Mouse (Mus musculus) NIH3T3 (cell line): Measurements from ENCODE around the gene Abr.

Source experiments
- DNase-seq: peaks from one replicate; pipeline ENCODE4 v3.0.0-alpha.2; 2012; ENCODE audit warnings: low read depth

The Abr gene

GRCm38 (mm10) chr11:76622152-76622565 lies at the start of gene Abr:
TSS of gene Abr (minus strand) at chr11:76622314.
- DNase-seq, result no peak

GRCm38 (mm10) chr11:76667807-76668206 lies 45.7 kb upstream of the Abr start:
- no peak for DNase-seq

DNA sequence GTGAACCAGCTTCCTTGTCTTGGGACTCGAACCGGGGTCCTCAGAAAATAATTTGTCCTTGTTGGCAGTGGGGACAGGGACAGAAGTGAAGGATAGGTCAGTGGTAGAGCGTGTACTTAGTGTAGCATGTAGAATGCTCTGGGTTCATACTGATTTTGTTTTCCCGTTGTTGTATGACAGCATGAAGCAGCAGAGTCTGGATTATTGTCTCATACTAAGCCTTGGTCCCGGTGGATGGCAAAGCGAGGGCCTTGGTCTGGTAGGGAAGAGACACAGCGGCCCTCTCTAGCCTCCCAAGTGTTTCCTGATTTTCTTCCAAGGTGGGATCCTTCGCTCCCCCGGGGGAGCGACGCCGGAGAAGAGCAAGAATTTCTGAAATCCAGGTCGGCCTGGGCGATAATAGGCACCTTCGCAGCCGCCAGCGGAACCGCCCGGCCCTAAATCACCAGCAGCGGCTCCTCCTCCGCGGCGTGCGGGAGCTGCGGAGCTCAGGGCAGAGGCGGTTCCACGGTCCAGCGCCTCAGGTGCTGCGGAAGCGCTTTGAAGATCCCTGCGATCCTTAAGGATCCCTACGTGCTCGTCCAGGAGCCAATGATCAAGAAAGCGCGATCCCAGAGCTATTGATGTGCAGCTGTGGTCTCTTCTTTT lies 44.0 kb upstream of the Abr start:
- no peak for DNase-seq

GRCm38 (mm10) chr11:76661790-76662468 lies 39.8 kb upstream of the Abr start:
- DNase-seq, result no peak

DNA sequence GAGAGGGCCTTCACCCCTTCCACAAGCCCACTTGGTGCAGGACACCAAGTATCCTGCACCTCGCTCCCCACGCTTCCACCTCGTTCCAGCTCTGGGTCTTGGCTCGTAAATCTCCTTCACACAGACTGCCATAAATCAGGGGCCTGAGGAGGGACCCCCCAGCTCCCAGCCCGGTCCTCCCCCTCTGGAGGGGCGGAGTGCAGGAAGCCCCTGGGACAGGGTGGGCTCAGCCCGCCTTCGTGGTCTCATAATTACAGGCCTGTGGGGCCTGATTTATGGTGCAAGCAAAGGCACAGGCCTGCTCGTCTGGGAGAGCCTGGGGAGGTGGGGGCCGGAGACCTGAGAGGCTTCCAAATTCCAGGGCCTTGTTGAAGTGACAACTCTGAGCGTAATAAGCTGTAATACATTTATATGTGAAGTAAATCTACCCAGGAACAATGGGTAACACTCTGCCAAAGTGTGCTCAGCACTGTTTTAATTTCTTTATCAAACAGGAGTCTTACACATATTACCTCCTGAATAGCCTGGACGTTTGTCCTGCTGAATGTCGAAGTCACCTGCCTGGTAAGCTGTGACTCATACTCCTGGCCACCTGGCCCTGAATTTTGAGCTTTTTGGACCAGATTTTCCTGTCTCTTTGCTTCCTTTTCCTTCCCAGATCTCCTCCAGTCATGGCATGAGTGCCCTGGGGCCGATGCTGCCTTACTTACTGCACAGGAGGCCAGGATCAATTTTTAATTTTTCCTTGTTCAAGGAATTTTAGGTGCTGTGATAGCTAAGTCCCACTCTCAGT lies 37.2 kb upstream of the Abr start:
- no peak for DNase-seq

GRCm38 (mm10) chr11:76657450-76657970 lies 35.4 kb upstream of the Abr start:
- no peak for DNase-seq

DNA sequence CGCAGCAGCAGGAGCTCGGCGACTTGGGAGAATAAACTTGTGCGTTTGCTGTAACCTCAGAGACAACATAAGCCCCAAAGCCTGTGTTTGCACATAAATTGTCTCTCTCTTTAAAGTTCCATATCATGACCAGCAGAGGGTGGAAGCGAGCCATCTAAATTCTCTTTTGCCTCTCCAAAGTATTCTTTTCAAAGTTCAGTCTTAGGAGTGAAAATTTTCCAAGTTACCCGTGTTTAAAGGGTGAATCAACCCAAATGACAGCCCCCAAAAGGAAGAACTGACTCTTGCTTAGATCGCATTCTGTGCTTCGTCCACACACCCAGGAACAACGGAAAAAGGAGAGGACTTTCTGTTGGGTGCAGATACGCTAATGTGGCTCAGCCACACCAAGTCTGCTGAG lies 33.0 kb upstream of the Abr start:
- peak; percentile 84 for DNase-seq

DNA sequence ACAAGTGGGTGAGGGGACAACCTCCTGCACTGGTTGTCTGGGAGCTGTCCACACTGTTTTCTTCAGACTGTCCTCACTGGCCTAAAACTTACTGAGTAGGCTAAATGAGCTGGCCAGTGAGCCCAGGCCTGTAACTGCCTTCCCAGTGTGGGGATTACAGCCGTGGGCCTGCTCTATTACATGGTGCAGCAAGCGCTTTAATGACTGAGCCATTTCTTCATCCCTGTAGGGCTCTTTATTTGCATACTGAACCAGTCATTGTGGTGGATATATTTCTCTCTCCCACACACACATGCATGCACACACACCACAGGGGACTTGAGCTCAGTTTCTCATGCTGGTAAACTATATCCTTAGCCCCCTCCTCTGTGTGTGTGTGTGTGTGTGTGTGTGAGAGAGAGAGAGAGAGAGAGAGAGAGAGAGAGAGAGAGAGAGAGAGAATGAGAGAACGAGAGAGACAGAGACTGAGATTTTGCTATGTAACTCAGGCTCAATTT lies 30.8 kb upstream of the Abr start:
- no peak for DNase-seq

GRCm38 (mm10) chr11:76650862-76651560 lies 28.9 kb upstream of the Abr start:
- no peak for DNase-seq

DNA sequence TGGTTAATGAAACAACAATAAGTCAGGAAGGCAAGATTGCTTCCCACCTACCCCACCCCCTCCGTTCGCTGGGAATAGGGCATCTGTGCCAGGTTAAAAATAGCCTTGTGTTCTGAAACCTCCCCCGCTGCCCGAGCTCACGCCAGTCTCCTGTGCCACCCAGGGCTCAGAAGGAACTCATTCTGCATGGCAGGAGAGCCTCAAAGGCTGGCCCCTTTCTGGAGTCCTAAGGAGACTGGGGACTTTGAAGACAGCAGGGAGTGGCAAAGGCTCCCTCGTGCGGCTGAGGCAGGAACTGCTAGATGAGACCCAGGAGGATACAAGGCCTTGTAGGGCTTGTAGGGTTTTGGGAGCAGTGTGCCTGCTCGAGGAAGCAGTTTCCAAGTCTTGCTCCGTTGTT lies 25.4 kb upstream of the Abr start:
- DNase-seq, result peak; percentile 94

DNA sequence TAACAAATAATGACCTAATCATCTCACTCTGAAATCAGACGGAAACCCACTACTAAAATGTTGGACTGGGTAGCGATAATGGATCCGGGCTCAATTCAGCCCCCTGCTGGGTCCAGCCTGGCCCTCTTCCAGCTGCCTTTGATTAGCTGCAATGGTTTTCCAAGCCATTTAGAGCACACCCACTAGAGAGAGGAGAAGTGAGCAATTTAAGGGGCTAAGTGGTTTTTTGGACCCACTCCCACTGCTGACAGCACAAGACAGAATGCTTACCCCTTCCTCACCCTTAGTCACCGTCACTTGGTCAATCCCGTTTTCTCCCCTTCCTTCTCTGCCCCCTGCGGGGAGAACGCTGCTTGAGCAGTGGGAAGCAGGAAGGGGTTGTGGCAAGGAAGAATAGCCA lies 24.9 kb upstream of the Abr start:
- peak; percentile 63 for DNase-seq

DNA sequence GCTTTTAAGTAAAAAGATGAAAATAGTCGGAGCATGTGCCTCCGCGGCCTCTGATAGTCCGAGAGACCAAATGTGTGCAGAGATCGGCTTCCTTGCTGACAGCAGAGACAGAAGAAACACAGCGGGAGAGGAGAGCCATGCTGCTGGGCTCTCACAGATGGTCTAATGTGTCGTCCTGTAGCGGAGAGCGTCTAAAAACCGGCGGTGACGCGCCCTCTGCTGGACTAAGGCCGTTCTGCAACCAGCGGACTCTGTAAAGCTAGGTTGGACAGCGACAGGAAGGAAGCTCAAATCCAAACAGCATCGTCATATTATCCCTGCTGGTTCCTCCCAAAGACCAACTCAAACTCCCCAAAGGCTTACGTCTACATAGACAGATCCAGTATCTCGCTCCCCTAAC lies 23.8 kb upstream of the Abr start:
- peak; percentile 97 for DNase-seq

DNA sequence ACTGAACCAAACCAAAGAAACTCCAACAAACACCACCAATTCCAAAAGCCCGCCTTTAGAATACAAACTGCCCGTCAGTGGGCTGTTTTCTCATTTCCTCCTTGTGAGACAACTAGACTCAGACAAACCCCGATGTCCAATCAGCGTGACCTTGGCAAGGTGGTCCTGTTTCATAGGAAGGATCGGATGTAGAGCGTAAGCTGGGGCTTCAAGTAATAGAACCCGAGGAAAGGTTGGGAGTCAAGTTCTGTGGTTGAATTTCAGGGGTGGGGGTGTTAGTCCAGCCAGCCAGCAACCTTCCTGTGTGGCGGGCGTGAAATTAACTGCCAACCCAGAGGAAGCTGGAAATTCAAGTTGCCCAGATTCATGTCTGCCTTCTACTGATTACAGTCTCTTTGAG lies 22.9 kb upstream of the Abr start:
- DNase-seq, result no peak

DNA sequence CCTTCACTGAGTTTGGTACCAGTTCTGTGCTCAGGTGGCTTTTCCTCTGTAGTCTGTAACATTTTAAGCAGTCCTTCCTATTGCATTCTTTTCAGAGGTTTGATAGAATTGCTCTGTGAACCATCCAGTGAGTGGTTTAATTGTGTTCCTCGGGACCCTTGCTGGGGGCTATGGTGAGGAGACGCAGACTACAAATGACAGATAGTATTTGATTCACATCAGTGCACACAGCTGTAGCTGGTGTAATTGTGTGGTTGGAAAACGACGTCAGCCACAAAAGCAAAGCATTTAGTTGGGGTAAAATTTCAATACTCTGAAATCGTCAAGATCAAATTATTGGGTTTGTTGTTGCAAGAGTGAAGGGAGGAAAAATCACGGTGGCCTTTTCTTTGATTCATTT lies 22.1 kb upstream of the Abr start:
- no peak for DNase-seq

GRCm38 (mm10) chr11:76640231-76640630 lies 18.1 kb upstream of the Abr start:
- DNase-seq, result peak; percentile 55

DNA sequence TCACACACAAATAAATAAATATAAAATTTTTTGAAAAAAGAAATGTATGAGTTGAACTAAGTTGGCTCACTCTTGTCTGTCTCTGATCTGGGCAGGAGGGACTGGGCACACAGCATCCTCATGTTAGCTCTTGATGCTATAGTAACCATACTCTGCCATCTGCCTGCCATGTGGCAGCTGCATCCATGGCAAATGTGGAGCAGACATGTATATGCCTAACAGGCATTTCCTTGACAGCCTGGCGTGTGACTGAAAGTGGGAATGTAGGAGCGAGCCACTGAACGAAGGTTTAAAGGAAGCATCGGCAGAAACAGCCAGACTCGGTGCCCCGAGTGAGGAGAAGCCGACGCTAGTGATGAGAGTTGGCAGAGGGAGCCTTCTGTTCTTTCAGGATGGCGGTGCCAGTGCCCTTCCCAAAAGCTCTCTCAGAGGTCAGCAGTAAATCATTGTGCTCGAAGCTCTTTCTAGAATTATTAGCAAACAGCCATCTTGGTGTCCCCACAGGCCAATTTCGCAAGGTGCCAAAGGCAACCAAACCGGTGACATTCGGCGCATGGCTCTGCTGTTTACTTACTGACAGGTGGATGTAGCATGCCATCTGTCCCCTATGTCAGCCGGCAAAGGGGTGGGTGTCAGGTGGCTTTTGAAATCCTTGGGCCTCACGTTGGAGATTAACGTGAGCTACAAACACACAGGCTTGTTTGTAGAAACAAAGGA lies 17.3 kb upstream of the Abr start:
- no peak for DNase-seq

DNA sequence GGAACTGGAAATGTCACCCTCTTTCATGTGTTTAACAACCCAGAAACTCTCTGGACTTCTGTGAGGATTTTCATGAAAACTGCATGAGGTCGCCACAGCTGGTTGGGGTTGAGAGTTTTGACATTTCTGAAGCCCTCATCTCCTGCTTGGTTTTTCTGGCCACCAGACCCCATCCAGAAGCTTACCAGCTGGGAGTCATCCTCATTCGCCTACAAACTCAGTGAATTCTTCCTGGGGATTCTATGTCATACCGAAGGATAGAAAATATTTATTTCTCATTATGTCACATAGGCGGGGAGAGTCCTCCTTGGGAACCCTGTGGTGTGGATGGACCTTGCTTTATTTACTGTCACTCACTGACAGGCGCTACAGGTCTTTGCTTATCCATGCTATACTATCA lies 8.4 kb upstream of the Abr start:
- no peak for DNase-seq

DNA sequence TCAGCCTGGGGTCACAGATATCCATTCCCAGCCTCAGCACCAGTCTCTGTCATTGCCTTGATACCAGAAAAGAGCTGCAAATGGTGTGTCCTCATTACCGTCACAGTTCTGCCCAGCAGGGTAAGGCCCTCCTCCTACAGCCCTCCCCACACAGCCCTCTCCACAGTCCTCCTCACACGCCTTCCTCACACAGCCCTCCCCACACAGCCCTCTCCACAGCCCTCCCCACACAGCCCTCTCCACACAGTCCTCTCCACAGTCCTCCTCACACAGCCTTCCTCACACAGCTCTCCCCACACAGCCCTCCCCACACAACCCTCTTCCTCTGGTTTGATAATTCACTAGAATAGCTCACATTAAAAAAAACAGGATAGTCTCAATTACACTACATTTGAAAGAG lies 7.9 kb upstream of the Abr start:
- no peak for DNase-seq

DNA sequence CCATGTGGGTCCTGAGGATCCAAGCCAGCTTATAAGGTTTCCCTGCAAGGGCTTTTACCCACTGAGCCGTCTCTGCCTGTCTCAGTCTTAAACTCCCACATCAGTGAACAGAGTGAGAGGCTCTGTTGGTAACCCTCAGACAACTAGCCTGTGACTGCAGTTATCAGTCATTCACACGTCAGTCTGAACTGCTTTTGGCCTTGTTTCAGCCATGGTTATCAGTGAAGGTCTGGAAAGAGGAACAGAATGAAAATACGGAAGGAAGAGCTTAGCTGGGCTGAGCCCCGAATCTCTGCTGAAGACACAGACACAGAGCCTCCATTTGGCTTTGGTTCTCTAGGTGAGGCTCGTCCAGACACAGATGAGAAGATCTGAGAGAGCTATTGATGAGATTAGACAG lies 6.5 kb upstream of the Abr start:
- no peak for DNase-seq

GRCm38 (mm10) chr11:76624881-76625280 lies 2.8 kb upstream of the Abr start:
- DNase-seq, result no peak

DNA sequence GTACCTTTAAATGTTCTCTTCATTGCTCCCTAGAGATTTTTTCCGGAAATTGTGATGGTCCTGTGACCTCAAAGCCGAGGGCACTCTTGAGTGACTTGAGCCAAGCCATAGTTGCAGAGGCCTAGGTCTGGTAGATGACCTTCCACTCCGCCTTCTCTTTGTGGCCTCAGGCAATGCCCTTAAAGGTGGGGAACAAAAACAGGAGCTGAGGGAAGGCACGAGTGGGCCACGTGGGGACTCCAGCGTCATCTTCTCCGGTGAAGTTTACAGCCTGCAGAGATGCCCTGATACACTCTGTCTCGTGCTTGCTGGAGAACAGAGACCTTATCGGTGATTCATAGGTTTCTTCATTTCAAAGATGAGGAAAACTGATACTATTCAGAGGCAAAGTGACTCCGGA lies 2.0 kb upstream of the Abr start:
- DNase-seq, result no peak
